Mouse (Mus musculus) heart, embryonic 11.5 days (tissue): ENCODE data around the gene Car11. TPM values are rescaled to one million over a fixed set of nuclear protein-coding genes. Genes with fewer than 3 reads are reported as not detected.

ENCODE experiments used
- ATAC-seq: fragments of 200-750 bp; cut with Nextera tagmentation; replicated peaks from 2 replicates; pipeline ENCODE4 v1.8.0; 2017; ENCODE audit warnings: moderate library complexity; ENCODE audit not compliant: insufficient number of reproducible peaks, low FRiP score, low TSS enrichment
- H3K27ac ChIP-seq: fragments of 300-500 bp; sonication (generic); 2 replicates; pipeline ENCODE4 v1.5.1; 2014; ENCODE audit warnings: mild to moderate bottlenecking, low read depth, low read length
- H3K27me3 ChIP-seq: fragments of 300-500 bp; sonication (generic); 2 replicates; pipeline ENCODE4 v1.6.1; 2014; ENCODE audit warnings: mild to moderate bottlenecking, low read length, mixed read lengths; ENCODE audit not compliant: control insufficient read depth, insufficient read depth
- H3K36me3 ChIP-seq: fragments of 300-500 bp; sonication (generic); 2 replicates; pipeline ENCODE4 v1.6.1; 2014; ENCODE audit warnings: mild to moderate bottlenecking, low read length, moderate library complexity, mixed read lengths; ENCODE audit not compliant: control insufficient read depth, insufficient read depth
- H3K4me1 ChIP-seq: fragments of 300-500 bp; sonication (generic); 2 replicates; pipeline ENCODE4 v1.6.1; 2014; ENCODE audit warnings: low read length; ENCODE audit not compliant: control insufficient read depth, insufficient read depth
- H3K4me2 ChIP-seq: fragments of 300-500 bp; sonication (generic); 2 replicates; pipeline ENCODE4 v1.6.1; 2014; ENCODE audit warnings: mild to moderate bottlenecking, moderate library complexity
- H3K4me3 ChIP-seq: fragments of 300-500 bp; sonication (generic); 2 replicates; pipeline ENCODE4 v1.5.1; 2014; ENCODE audit warnings: low read depth, low read length
- H3K9ac ChIP-seq: fragments of 300-500 bp; sonication (generic); 2 replicates; pipeline ENCODE4 v1.6.1; 2014; ENCODE audit warnings: mild to moderate bottlenecking, low read depth, low read length, moderate library complexity
- H3K9me3 ChIP-seq: fragments of 300-500 bp; sonication (generic); replicated peaks from 2 replicates; pipeline ENCODE4 v1.6.1; 2016; ENCODE audit warnings: low read length; ENCODE audit not compliant: control insufficient read depth
- WGBS: fragments of 180-500 bp; shearing (Covaris S2); extraction: QIAGEN DNeasy Blood & Tissue Kit; methylation state at CpG from one replicate; pipeline ENCODE4 v1.1.7; 2014; ENCODE audit not compliant: insufficient replicate concordance; 5-methylcytosine and 5-hydroxymethylcytosine counted together
- polyA plus RNA-seq: library from polyadenylated mRNA; unstranded; fragments of >200 nt; fragmentation: Nextera tagmentation; extraction: Ambion mirVana; gene quantifications from 2 replicates; pipeline ENCODE4 v1.2.1, GENCODE M21; 2014

Gene Car11
- polyA plus RNA-seq, 1 experiment from 2014 or later: 5.5 TPM

DNA sequence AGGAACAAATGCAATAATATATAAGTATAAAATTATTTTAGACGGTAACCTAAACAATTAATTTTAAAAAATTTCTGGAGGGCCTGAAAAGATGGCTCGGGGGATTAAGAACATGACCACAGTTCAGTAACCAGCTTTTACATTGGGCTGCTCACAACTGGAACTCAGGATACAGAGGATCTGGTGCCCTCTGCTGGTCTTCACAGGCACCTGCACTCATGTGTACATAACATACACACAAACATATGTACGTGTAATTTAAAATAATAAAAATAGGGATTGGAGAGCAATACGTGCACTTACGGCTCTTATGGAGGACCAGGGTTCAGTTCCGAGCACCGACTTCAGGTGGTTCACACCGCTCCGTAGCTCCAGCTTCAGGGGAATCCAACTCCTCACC lies 30.7 kb upstream of the Car11 start:
- Histone ChIP-seq H3K4me2 (no peak overlapping the region), H3K27ac (no peak overlapping the region), H3K4me3 (no peak overlapping the region), H3K9me3 (no peaks in the 10 kb centered on the region), H3K27me3 (no peaks in the 10 kb centered on the region), H3K36me3 (no peaks in the 10 kb centered on the region), H3K4me1 (0 out of 2 replicates have a peak, but pooled peaks cover 4% of the 10 kb centered on the region), H3K9ac (no peak overlapping the region)
- ATAC-seq: no peak
- 92% methylated on average over 9 of the region's 9 CpGs for WGBS

DNA sequence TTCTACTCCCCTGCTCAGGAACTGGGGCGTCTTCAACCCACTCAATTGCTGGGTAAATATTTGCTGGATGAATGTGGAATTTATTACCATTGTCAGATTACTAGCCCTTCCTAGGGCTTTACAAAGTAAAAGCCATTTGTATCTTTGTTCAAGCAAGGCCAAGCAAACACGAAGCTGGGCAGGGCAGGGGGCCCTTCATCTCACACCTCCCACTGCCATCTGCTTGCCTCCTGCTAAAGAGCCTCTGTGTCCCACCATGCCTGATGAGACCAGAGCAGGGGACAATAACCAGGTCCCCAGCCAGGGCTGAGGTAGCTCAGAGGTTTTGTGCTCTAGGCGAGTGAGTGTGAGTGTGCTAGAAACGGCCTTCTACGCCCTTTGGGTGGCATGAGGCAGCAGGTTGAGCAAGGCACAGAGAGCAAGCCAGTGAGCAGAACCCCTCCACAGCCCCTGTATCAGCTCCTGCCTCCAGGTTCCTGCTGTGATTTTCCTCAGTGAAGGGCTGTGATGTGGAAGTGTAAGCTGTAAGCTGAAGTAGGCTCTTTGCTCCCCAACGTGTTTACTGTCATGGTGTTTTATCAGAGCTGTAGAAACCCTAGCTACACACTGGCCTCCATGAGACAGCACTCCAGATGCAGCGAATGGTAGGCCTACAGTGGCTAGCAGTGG lies 21.9 kb upstream of the Car11 start:
- no peak overlapping the region for H3K27ac ChIP-seq
- no peak overlapping the region for H3K9ac ChIP-seq
- no peaks in the 10 kb centered on the region for H3K27me3 ChIP-seq
- no peak for ATAC-seq
- H3K9me3 ChIP-seq: no peaks in the 10 kb centered on the region
- no peak overlapping the region for H3K4me2 ChIP-seq
- H3K4me1 ChIP-seq: peaks cover 8% of the 10 kb centered on the region; the same call in 1 of the 2 replicates
- H3K36me3 ChIP-seq: no peaks in the 10 kb centered on the region
- no peak overlapping the region for H3K4me3 ChIP-seq
- 68% methylated on average over 7 of the region's 7 CpGs for WGBS

DNA sequence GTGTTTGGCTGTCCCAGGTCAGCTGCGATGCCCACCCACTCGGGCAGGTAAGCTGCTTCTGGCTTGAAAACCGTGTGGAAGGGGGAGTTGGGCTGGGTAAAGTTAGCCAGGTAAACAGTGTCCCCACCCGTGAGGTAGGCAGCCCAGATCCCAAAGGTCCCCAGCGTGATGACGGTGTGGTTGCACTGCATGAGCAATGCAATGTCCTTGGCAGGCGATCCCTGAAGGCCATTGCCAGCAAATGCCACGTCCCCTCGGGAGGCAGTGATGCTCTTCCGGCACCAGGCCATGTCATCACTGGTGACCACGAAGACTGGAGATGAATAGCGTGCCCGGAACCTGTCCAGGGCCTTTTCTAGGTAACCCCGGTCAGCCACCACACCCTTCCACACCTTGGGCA lies 21.1 kb upstream of the Car11 start:
- H3K27me3 ChIP-seq: no peaks in the 10 kb centered on the region
- H3K36me3 ChIP-seq: no peaks in the 10 kb centered on the region
- no peak for ATAC-seq
- no peak overlapping the region for H3K4me2 ChIP-seq
- no peak overlapping the region for H3K9ac ChIP-seq
- WGBS: 91% methylated on average over 14 of the region's 14 CpGs
- no peak overlapping the region for H3K4me3 ChIP-seq
- no peaks in the 10 kb centered on the region for H3K9me3 ChIP-seq
- H3K4me1 ChIP-seq: peaks cover 8% of the 10 kb centered on the region; the same call in 1 of the 2 replicates
- no peak overlapping the region for H3K27ac ChIP-seq

DNA sequence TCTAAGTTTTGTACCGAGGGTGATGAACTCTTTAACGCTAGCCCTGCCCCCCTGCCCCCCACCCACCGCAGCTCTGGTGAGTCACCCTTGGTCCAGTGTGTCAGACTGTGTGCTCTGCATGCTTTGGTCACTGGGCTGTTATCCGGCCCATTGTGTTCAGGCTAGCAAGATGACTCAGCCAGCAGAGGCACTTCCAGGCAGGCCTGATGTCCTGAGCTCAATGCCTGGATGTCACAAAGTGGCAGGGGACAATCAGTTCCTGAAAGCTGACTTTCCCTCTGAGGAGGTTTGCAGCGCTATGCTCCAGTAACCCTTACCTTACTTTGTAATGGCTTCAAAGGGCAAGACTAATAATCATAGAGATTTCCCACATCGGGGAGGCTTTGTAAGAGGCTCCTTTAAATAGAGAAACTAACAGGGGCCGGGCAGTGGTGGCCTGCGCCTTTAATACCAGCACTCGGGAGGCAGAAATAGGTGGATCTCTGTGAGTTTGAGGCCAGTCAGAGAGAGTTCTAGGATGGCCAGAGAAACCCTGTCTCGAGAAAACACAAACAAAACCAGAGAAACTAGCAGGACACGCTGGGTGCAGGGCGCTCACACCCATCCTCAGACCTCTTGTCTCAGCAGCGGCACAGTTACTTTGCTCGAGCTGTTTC lies 19.5 kb upstream of the Car11 start:
- Histone ChIP-seq H3K9me3 (no peaks in the 10 kb centered on the region), H3K27me3 (peaks cover 3% of the 10 kb centered on the region; the same call in 1 of the 2 replicates), H3K36me3 (no peaks in the 10 kb centered on the region), H3K4me2 (no peak overlapping the region), H3K4me3 (no peak overlapping the region), H3K4me1 (peaks cover 8% of the 10 kb centered on the region; the same call in 1 of the 2 replicates), H3K27ac (peak overlapping the region; percentile 35; the same call in 1 of the 2 replicates), H3K9ac (peak overlapping the region; percentile 34; the same call in 1 of the 2 replicates)
- 67% methylated on average over 14 of the region's 14 CpGs for WGBS
- 0 out of 2 replicates have a peak, but pooled peaks have one; percentile 48 for ATAC-seq

DNA sequence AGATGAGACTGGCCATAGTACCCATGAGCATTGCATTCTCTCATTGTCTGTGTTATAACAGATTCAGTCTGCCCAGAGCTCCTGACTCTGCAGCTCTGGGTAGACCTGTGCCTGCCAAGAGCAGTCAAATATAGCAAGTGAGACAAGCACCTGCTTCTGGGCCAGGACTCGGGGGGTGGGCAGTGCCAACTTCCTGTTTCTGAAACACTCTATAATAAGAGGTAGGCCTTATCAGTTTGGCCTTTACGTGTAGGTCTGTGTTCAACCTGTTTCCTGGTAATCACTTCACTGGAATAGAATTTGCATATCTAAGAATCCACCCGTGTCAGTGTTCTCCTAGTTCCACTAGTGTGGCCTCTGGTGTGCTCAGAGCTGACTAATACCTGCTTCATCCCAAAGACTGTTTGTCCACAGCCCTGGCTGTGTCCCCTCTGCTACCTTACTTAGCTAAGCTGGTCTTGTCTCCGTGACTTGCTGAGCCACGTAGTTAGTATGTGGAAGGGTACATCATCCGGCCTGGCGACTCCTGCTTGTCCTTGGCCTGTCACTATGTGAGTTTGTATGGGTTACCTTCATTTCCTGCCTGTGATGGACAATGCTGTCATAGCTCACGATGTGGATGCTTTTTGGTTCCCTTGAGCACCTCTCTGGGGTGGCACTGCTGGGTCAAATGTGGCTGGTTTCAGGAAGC lies 18.5 kb upstream of the Car11 start:
- no peak overlapping the region for H3K27ac ChIP-seq

DNA sequence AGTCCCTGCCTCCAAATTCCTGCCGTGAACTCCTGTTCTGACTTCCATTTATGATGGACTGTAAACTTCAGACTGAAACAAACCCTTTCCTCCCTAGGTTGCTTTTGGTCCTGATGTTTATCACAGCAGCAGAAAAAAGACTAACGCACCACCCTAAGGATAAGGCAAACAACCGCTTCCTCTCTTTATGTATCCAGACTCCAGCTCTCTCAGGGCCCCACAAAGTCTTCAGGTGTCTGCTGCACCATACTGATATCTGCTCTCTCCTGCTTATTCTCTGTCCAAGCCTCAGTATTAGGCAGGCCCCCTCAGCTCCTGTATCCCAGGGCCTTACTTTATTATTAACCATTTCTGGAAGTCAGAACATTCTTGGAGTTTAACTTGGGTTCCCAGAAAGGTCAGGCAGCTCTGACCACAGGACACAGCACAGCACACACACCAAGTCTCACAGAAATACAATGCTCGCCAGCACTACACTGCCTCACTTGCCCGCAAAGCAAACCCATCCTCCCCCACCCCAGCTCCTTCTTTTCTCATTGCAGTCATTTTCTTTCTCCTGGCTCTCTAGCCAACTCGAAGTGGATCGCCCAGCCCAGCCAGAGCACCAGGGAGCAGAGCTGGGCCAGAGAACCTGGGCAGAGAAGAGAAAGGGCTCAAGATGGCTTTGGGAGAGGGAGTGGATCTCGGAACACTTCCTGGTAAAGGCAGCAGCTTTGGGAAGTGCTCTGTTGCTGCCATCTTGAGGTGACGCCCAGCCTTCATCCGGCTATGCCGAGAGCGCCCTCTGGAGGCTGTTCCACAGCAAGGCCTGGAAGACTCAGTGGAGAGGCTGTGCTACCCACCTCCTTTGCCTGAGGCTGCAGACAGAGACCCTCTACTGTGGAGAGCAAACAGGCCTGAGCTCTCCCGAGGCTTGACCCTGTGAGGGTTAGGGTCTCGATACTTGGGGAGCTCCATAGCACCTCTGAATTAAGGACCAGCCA lies 17.2 kb upstream of the Car11 start:
- Histone ChIP-seq H3K27ac (peak overlapping the region; percentile 47; the same call in 1 of the 2 replicates), H3K27me3 (peaks cover 3% of the 10 kb centered on the region; the same call in 1 of the 2 replicates), H3K4me1 (peaks cover 12% of the 10 kb centered on the region), H3K9ac (peak overlapping the region; percentile 69; the same call in 1 of the 2 replicates), H3K4me2 (peak overlapping the region; percentile 52), H3K9me3 (no peaks in the 10 kb centered on the region), H3K36me3 (no peaks in the 10 kb centered on the region), H3K4me3 (no peak overlapping the region)
- peak; percentile 57 for ATAC-seq
- 28% methylated on average over 14 of the region's 14 CpGs for WGBS

More for the DNA sequence above, 18.5 kb upstream of the Car11 start:
- Histone ChIP-seq H3K4me1 (peaks cover 9% of the 10 kb centered on the region), H3K27me3 (peaks cover 3% of the 10 kb centered on the region; the same call in 1 of the 2 replicates), H3K4me2 (no peak overlapping the region), H3K9ac (no peak overlapping the region), H3K9me3 (no peaks in the 10 kb centered on the region), H3K36me3 (no peaks in the 10 kb centered on the region), H3K4me3 (no peak overlapping the region)
- 72% methylated on average over 8 of the region's 8 CpGs for WGBS
- no peak for ATAC-seq

DNA sequence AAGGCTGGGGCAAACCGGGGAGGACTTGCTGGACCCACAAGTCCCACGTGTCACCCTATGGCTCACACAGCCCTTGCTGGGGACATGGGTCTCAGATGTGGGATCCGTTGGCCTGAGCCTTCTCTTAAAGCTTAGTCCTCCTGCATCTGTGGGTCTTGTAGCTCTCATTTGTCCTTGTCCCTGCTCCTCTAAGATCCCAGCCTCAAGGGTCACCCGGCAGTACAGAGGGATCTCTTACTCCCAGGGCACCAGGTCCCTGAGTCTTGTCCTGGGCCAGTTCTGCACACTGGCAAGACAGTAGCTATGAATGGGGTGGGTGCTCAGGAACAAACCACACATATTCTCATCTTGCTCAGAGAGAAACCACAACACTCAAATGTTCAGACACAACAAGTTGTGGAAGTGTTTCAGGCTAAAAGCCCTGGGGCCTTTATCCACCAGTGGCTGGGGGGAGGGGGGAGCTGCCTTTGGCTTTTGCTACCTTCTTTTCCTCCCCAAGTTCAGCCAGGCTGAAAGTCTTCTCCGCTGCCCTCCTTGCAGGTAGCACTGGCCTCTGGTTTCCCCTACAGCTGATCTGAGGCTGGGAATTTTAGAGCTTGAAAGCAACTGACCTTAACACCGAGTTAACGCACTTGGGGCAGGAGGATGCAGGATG lies 16.1 kb upstream of the Car11 start, which contains the start of gene Ntn5:
Gene Ntn5, plus strand, starts transcription at position 627 of the 655 bp plus-strand sequence.
- Histone ChIP-seq H3K4me2 (no peak within 1 kb of the TSS), H3K4me3 (no peak within 1 kb of the TSS), H3K36me3 (no peaks in the 10 kb centered on the region), H3K27me3 (peaks cover 3% of the 10 kb centered on the region; the same call in 1 of the 2 replicates), H3K9ac (0 out of 2 replicates have a peak within 1 kb of the TSS, but pooled peaks have one; percentile 28), H3K4me1 (peaks cover 12% of the 10 kb centered on the region), H3K9me3 (no peaks in the 10 kb centered on the region), H3K27ac (no peak within 1 kb of the TSS)
- WGBS: 66% methylated on average over 7 of the region's 7 CpGs
- ATAC-seq: no peak
